Mouse (Mus musculus) MEL (cell line): Measurements from ENCODE around the gene Ccdc170.

ENCODE experiments used
- BHLHE40 ChIP-seq: IDR thresholded peaks from 2 replicates; pipeline ENCODE4 v1.6.1; 2012; ENCODE audit warnings: low read depth, mild to moderate bottlenecking, inconsistent platforms, low read length, improper control_type of control experiment, borderline replicate concordance
- CTCF ChIP-seq, 3 experiments: IDR thresholded peaks in 2 of 3; conservative IDR thresholded peaks in 1 of 3; 2 replicates each; pipeline ENCODE4 v1.5.1; 2011 to 2012; ENCODE audit warnings: low read length in 3 of 3, low read depth in 2 of 3, mild to moderate bottlenecking in 2 of 3, improper control_type of control experiment in 1 of 3, inconsistent platforms in 1 of 3, mixed read lengths in 1 of 3, moderate library complexity in 1 of 3; ENCODE audit not compliant: control insufficient read depth in 1 of 3, insufficient read depth in 1 of 3, poor library complexity in 1 of 3, severe bottlenecking in 1 of 3
- EP300 ChIP-seq, 2 experiments: IDR thresholded peaks; 2 replicates each; pipeline ENCODE4 v1.6.1; 2011; ENCODE audit warnings: improper control_type of control experiment in 2 of 2, low read length in 2 of 2, low read depth in 1 of 2, mild to moderate bottlenecking in 1 of 2
- MEF2A ChIP-seq: IDR thresholded peaks from 2 replicates; pipeline ENCODE4 v1.6.1; 2014; ENCODE audit warnings: low read depth, mild to moderate bottlenecking, inconsistent platforms, low read length, improper control_type of control experiment; ENCODE audit not compliant: poor library complexity, insufficient replicate concordance, severe bottlenecking; ENCODE audit errors: extremely low read depth
- MYB ChIP-seq: IDR thresholded peaks from 2 replicates; pipeline ENCODE4 v1.6.1; 2011; ENCODE audit warnings: mild to moderate bottlenecking, low read depth, low read length, improper control_type of control experiment
- POLR2A ChIP-seq, 2 experiments: IDR thresholded peaks; 2 replicates each; pipeline ENCODE4 v1.6.1; 2011 to 2012; ENCODE audit warnings: low read length in 2 of 2, mild to moderate bottlenecking in 2 of 2, control low read depth in 1 of 2, improper control_type of control experiment in 1 of 2, low read depth in 1 of 2, moderate library complexity in 1 of 2; ENCODE audit not compliant: control insufficient read depth in 1 of 2, insufficient read depth in 1 of 2, poor library complexity in 1 of 2
- SIN3A ChIP-seq: IDR thresholded peaks from 2 replicates; pipeline ENCODE4 v1.6.1; 2012; ENCODE audit warnings: low read length, improper control_type of control experiment, inconsistent platforms
- TBP ChIP-seq: IDR thresholded peaks from 2 replicates; pipeline ENCODE4 v1.8.0; 2011; ENCODE audit warnings: low read depth, low read length, improper control_type of control experiment
- TCF12 ChIP-seq: IDR thresholded peaks from 2 replicates; pipeline ENCODE4 v1.6.1; 2014; ENCODE audit warnings: low read depth, mild to moderate bottlenecking, inconsistent platforms, low read length, improper control_type of control experiment, moderate library complexity
- UBTF ChIP-seq: IDR thresholded peaks from 2 replicates; pipeline ENCODE4 v1.6.1; 2012; ENCODE audit warnings: low read depth, mild to moderate bottlenecking, inconsistent platforms, low read length, improper control_type of control experiment, moderate library complexity, borderline replicate concordance; ENCODE audit not compliant: insufficient read depth
- USF1 ChIP-seq: IDR thresholded peaks from 2 replicates; pipeline ENCODE4 v1.6.1; 2014; ENCODE audit warnings: low read depth, mild to moderate bottlenecking, inconsistent platforms, low read length, improper control_type of control experiment, moderate library complexity
- ZMIZ1 ChIP-seq: IDR thresholded peaks from 2 replicates; pipeline ENCODE4 v1.6.1; 2012; ENCODE audit warnings: low read depth, mild to moderate bottlenecking, inconsistent platforms, low read length, improper control_type of control experiment, moderate library complexity
- ZNF384 ChIP-seq: IDR thresholded peaks from 2 replicates; pipeline ENCODE4 v1.6.1; 2012; ENCODE audit warnings: low read depth, mild to moderate bottlenecking, inconsistent platforms, low read length, improper control_type of control experiment

DNA sequence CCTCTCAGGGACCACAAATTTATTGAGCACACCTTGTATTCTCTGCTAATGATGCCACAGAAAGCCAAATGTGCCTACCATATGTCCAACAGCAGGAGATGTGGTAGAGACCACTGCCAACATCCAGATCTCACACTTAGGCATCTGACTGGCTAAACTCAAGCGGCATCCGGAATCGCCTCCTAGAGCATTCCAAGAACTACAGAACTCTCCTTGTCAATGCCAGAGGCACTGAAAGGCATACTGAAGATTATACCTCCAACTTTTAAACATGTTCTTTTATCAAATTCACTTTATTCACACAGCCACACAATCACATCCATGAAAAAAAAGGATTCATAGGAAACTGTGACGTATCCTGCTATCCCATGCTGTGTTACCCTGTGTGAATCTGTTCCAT is 88.5 kb downstream of the Ccdc170 start:
- TF ChIP-seq MEF2A (no peak), USF1 (no peak), POLR2A (IDR thresholded peaks at IDR 0.05; ENCODE audit: control insufficient read depth in 1 of 2, insufficient read depth in 1 of 2, low read depth in 1 of 2, low read length in 2 of 2, poor library complexity in 1 of 2) (no peak), EP300 (IDR thresholded peaks at IDR 0.05; ENCODE audit: low read depth in 1 of 2, low read length in 2 of 2) (no peak), TBP (no peak), ZNF384 (no peak), SIN3A (no peak), CTCF (IDR thresholded peaks at IDR 0.05 in 2 of 3, conservative IDR thresholded peaks at IDR 0.05 in 1 of 3; ENCODE audit: control insufficient read depth in 1 of 3, insufficient read depth in 1 of 3, low read depth in 2 of 3, low read length in 3 of 3, poor library complexity in 1 of 3, severe bottlenecking in 1 of 3) (no peak), TCF12 (no peak), ZMIZ1 (no peak), MYB (no peak), UBTF (no peak), BHLHE40 (no peak)
